Mouse (Mus musculus) bone marrow, adult 2 months (tissue): ENCODE data around the gene Vmn1r68. TPM values are rescaled to one million over a fixed set of nuclear protein-coding genes. Genes with fewer than 3 reads are reported as not detected.

Experiments used
- H3K27ac ChIP-seq: fragments of 200-500 bp; 2 replicates; pipeline ENCODE4 v1.5.1; 2012; ENCODE audit warnings: low read depth, mild to moderate bottlenecking, control low read depth, inconsistent platforms, low read length; ENCODE audit not compliant: control insufficient read depth, poor library complexity, insufficient read depth
- H3K4me1 ChIP-seq: fragments of 200-500 bp; 2 replicates; pipeline ENCODE4 v1.6.1; 2011; ENCODE audit warnings: low read length; ENCODE audit not compliant: control insufficient read depth, insufficient read depth
- H3K4me3 ChIP-seq: fragments of 200-500 bp; replicated peaks from 2 replicates; pipeline ENCODE3; 2011; ENCODE audit warnings: mild to moderate bottlenecking, low read depth, low read length, control low read depth; ENCODE audit not compliant: control insufficient read depth
- CTCF ChIP-seq: fragments of 200-500 bp; IDR thresholded peaks from 2 replicates; pipeline ENCODE4 v1.5.1; 2011; ENCODE audit warnings: low read length, control low read depth; ENCODE audit not compliant: control insufficient read depth, insufficient read depth
- POLR2A ChIP-seq: fragments of 200-500 bp; IDR thresholded peaks from 2 replicates; pipeline ENCODE4 v1.6.1; 2011; ENCODE audit warnings: low read depth, mild to moderate bottlenecking, control low read depth, low read length, borderline replicate concordance; ENCODE audit not compliant: control insufficient read depth
- WGBS: fragments of 180-500 bp; shearing (Covaris S2); methylation state at CpG from one replicate; pipeline ENCODE4 v1.1.7; 2018; 5-methylcytosine and 5-hydroxymethylcytosine counted together
- polyA plus RNA-seq: library from polyadenylated mRNA; stranded (reverse); fragments of >200 nt; gene quantifications from 2 replicates; pipeline ENCODE4 v1.2.4, GENCODE M21; 2011; ENCODE audit warnings: low replicate concordance; ENCODE audit not compliant: missing spikeins, insufficient read depth, insufficient read length

Vmn1r68 gene
- 0.50 TPM in 1 of 2 replicates, not detected in the other for polyA plus RNA-seq

- WGBS = 64% methylated on average over 2 of the region's 2 CpGs
- TF ChIP-seq CTCF = no peak
- no peak for TF ChIP-seq POLR2A
- no peaks in the 10 kb centered on the region for H3K4me1 ChIP-seq
- H3K27ac ChIP-seq = no peak within 1 kb of the TSS
- H3K4me3 ChIP-seq = no peak within 1 kb of the TSS
Observed at GRCm38 (mm10) chr7:10558385-10558784, at the start of gene Vmn1r68. Gene Vmn1r68, minus strand, starts transcription at chr7:10558485.

GRCm38 (mm10) chr7:10495578-10495977 is 62.7 kb downstream of the Vmn1r68 start:
- H3K4me3 ChIP-seq = no peak overlapping the region
- H3K4me1 ChIP-seq = no peaks in the 10 kb centered on the region; the same call in 1 of the 2 replicates
- TF ChIP-seq POLR2A (no peak), CTCF (no peak)
- no peak overlapping the region for H3K27ac ChIP-seq
- WGBS = 25% methylated on average over 6 of the region's 6 CpGs

GRCm38 (mm10) chr7:10494786-10495521 is 63.3 kb downstream of the Vmn1r68 start, which contains the start of gene Zik1:
Gene Zik1, minus strand, starts transcription at chr7:10495394.
- no peaks in the 10 kb centered on the region; the same call in 1 of the 2 replicates for H3K4me1 ChIP-seq
- H3K4me3 ChIP-seq = peak within 1 kb of the TSS; percentile 88
- TF ChIP-seq CTCF (no peak), POLR2A (no peak)
- WGBS = 2% methylated on average over 33 of the region's 33 CpGs
- no peak within 1 kb of the TSS for H3K27ac ChIP-seq

GRCm38 (mm10) chr7:10480588-10481233 is 77.6 kb downstream of the Vmn1r68 start:
- H3K4me3 ChIP-seq = no peak overlapping the region
- no peak overlapping the region for H3K27ac ChIP-seq
- no peaks in the 10 kb centered on the region for H3K4me1 ChIP-seq
- TF ChIP-seq CTCF = no peak
- TF ChIP-seq POLR2A = no peak
- WGBS = 60% methylated on average over 18 of the region's 18 CpGs

- no peak for TF ChIP-seq CTCF
- TF ChIP-seq POLR2A = no peak
- Histone ChIP-seq H3K4me1 (no peaks in the 10 kb centered on the region), H3K27ac (no peak overlapping the region), H3K4me3 (no peak overlapping the region)
Observed at GRCm38 (mm10) chr7:10479813-10480212, 78.5 kb downstream of the Vmn1r68 start.

- no peak overlapping the region for H3K4me3 ChIP-seq
- TF ChIP-seq CTCF (no peak), POLR2A (no peak)
- H3K4me1 ChIP-seq = no peaks in the 10 kb centered on the region
- no peak overlapping the region for H3K27ac ChIP-seq
- WGBS = 59% methylated on average over 3 of the region's 3 CpGs
Observed at GRCm38 (mm10) chr7:10458166-10458565, 100.1 kb downstream of the Vmn1r68 start.

Other genes with a start within 250 kb of the Vmn1r68 start
- gene Vmn1r67, start 115.2 kb downstream of the Vmn1r68 start, polyA plus RNA-seq = not detected in 2 replicates
- gene Zik1, start 63.1 kb downstream of the Vmn1r68 start, polyA plus RNA-seq = 0.23 and 0.47 TPM in 2 replicates
- gene Vmn1r69, start 55.2 kb upstream of the Vmn1r68 start, polyA plus RNA-seq = not detected in 2 replicates
- gene Vmn1r70, start 73.0 kb upstream of the Vmn1r68 start, polyA plus RNA-seq = not detected in 2 replicates
- not detected in 2 replicates for gene Nlrp4b, start 129.3 kb upstream of the Vmn1r68 start, polyA plus RNA-seq
- gene Vmn1r71, start 195.9 kb upstream of the Vmn1r68 start, polyA plus RNA-seq = 0.23 TPM in 1 of 2 replicates, not detected in the other